Mouse (Mus musculus): Measurements from ENCODE around the gene Tjp2. TPM values are rescaled to one million over a fixed set of nuclear protein-coding genes. Genes with fewer than 3 reads are reported as not detected.

Tjp2 gene
- total and polyA plus RNA-seq, 3 experiments: 9.0 to 17.8 (median 13.7) TPM

DNA sequence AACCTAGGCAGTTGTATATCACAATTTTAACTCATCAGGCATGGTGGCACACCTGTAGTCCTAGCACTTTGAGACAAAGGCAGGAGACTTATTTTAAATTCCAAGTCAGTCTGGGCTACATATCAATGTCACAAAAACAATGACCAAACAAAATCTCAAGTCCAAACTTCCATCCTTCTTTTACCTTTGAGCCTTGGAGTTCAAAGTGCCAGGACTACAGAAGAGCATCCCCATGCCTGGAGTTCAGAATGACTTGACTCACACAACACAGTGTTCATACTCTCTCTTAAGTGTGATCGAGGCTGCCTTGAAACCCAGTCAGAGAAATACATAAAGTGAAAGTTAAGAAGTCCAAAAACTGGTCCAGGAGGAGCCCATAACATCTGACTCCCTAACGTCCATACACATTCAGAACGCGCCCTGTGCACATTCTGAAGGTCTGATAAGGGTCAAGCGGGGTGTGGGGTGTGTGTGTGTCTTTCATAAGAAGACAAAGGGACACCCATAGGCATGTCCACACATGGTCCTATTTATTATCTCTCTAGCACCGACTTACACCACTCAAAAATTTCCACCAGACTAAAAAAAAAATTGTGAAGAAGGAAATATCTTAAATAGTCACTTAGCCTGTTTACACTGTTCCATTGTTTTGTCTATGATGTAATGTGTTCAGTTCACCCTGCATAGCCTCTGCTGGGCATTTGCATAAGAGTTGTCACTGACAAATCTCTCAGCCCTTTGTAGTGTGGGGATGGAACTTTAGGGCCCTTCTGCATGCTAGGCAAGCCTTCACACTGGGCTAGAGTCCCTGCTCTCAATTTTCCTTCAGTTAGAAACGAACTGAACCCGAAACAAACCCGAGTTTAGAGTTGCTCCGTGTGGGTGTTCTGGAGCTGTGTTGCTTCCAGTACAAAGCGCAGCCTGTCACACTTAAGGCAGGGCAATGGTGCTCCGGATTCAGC, 34.8 kb upstream of the Tjp2 start:
- in situ Hi-C loops (cut with MboI; ENCODE audit: low pct_ligation_motif_present, low pct_unique_long_range_greater_than_20kb, low sequenced_read_pairs): loop anchor here (25.0 kb wide), 1 partner anchor 272 kb away; no protein-coding TSS in a partner anchor
- no peak for TF ChIP-seq IRF4 (IDR thresholded peaks at IDR 0.05; ENCODE audit: low read depth, low read length)
- TF ChIP-seq UBTF (IDR thresholded peaks at IDR 0.05; ENCODE audit: low read depth, low read length): no peak

GRCm38 (mm10) chr19:24258368-24258767, 33.5 kb upstream of the Tjp2 start:
- dilution Hi-C loops (cut with MboI; ENCODE audit: extremely low pct_ligation_motif_present, extremely low pct_unique_long_range_greater_than_20kb, low sequenced_read_pairs) (no loop called here), in situ Hi-C loops (cut with MboI; ENCODE audit: low pct_ligation_motif_present, low pct_unique_long_range_greater_than_20kb, low sequenced_read_pairs) (loop anchor here (25.0 kb wide), 1 partner anchor 271 kb away; no protein-coding TSS in a partner anchor)
- TF ChIP-seq MAX (IDR thresholded peaks at IDR 0.05; ENCODE audit: low read length): no peak
- TF ChIP-seq MXI1 (IDR thresholded peaks at IDR 0.05; ENCODE audit: low read depth, low read length): no peak
- TF ChIP-seq MYC (IDR thresholded peaks at IDR 0.05; ENCODE audit: low read depth, low read length): no peak
- TF ChIP-seq KAT2A (IDR thresholded peaks at IDR 0.05; ENCODE audit: insufficient replicate concordance, low read length): no peak
- no peak for TF ChIP-seq ZC3H11A (IDR thresholded peaks at IDR 0.05; ENCODE audit: low read depth, low read length)
- TF ChIP-seq PAX5 (IDR thresholded peaks at IDR 0.05; ENCODE audit: low read length): no peak
- no peak for TF ChIP-seq RAD21 (IDR thresholded peaks at IDR 0.05; ENCODE audit: low read depth, low read length)
- TF ChIP-seq NELFE (IDR thresholded peaks at IDR 0.05; ENCODE audit: low read depth, low read length): no peak
- TF ChIP-seq TBP (conservative IDR thresholded peaks at IDR 0.05; ENCODE audit: low read depth, low read length): no peak
- TF ChIP-seq USF2 (conservative IDR thresholded peaks at IDR 0.05; ENCODE audit: low read depth, low read length): no peak
- TF ChIP-seq CHD1 (IDR thresholded peaks at IDR 0.05; ENCODE audit: low read depth, low read length): no peak
- no peak for TF ChIP-seq CHD2 (IDR thresholded peaks at IDR 0.05; ENCODE audit: low read length)
- no peak for TF ChIP-seq HCFC1 (IDR thresholded peaks at IDR 0.05; ENCODE audit: low read depth, low read length)
- no peak for TF ChIP-seq IRF4 (IDR thresholded peaks at IDR 0.05; ENCODE audit: low read depth, low read length)
- Histone ChIP-seq H3K36me3 (replicated peaks in 1 of 2; ENCODE audit: control insufficient read depth in 1 of 2, insufficient read depth in 1 of 2, low read length in 1 of 2) (peaks cover 0 to 35% of the 10 kb centered on the region in 2 experiments), H3K4me1 (ENCODE audit: control insufficient read depth in 1 of 2, insufficient read depth in 2 of 2) (no peaks in the 10 kb centered on the region), H3K27me3 (replicated peaks) (no peaks in the 10 kb centered on the region), H3K79me2 (replicated peaks; ENCODE audit: control insufficient read depth, extremely low read depth, insufficient read depth, poor library complexity, severe bottlenecking) (no peaks in the 10 kb centered on the region), H3K9ac (ENCODE audit: insufficient read depth, low read depth) (no peak overlapping the region), H3K9me3 (replicated peaks; ENCODE audit: low read length) (no peaks in the 10 kb centered on the region), H3K4me3 (replicated peaks in 1 of 3; ENCODE audit: low read depth in 2 of 3, low read length in 2 of 3, poor library complexity in 1 of 3) (no peak overlapping the region), H3K4me2 (ENCODE audit: insufficient read depth, low read depth, poor library complexity, severe bottlenecking) (no peak overlapping the region), H3K27ac (ENCODE audit: insufficient read depth, low read depth) (no peak overlapping the region)
- DNase-seq (ENCODE audit: extremely low read depth): no peak

More for the DNA sequence above, 34.8 kb upstream of the Tjp2 start:
- Histone ChIP-seq H3K27ac (ENCODE audit: insufficient read depth, low read depth) (no peak overlapping the region), H3K4me1 (ENCODE audit: control insufficient read depth in 1 of 2, insufficient read depth in 2 of 2) (no peaks in the 10 kb centered on the region), H3K9ac (ENCODE audit: insufficient read depth, low read depth) (no peak overlapping the region), H3K4me3 (replicated peaks in 1 of 3; ENCODE audit: low read depth in 2 of 3, low read length in 2 of 3, poor library complexity in 1 of 3) (no peak overlapping the region), H3K27me3 (replicated peaks) (no peaks in the 10 kb centered on the region), H3K9me3 (replicated peaks; ENCODE audit: low read length) (no peaks in the 10 kb centered on the region), H3K36me3 (replicated peaks in 1 of 2; ENCODE audit: control insufficient read depth in 1 of 2, insufficient read depth in 1 of 2, low read length in 1 of 2) (peaks cover 6 to 45% of the 10 kb centered on the region in 2 experiments), H3K4me2 (ENCODE audit: insufficient read depth, low read depth, poor library complexity, severe bottlenecking) (no peak overlapping the region), H3K79me2 (replicated peaks; ENCODE audit: control insufficient read depth, extremely low read depth, insufficient read depth, poor library complexity, severe bottlenecking) (no peaks in the 10 kb centered on the region)
- dilution Hi-C loops (cut with MboI; ENCODE audit: extremely low pct_ligation_motif_present, extremely low pct_unique_long_range_greater_than_20kb, low sequenced_read_pairs): no loop called here
- no peak for DNase-seq (ENCODE audit: extremely low read depth)
